ENCODE assay signal across 16 mouse cellular contexts in the genomic region with DNA sequence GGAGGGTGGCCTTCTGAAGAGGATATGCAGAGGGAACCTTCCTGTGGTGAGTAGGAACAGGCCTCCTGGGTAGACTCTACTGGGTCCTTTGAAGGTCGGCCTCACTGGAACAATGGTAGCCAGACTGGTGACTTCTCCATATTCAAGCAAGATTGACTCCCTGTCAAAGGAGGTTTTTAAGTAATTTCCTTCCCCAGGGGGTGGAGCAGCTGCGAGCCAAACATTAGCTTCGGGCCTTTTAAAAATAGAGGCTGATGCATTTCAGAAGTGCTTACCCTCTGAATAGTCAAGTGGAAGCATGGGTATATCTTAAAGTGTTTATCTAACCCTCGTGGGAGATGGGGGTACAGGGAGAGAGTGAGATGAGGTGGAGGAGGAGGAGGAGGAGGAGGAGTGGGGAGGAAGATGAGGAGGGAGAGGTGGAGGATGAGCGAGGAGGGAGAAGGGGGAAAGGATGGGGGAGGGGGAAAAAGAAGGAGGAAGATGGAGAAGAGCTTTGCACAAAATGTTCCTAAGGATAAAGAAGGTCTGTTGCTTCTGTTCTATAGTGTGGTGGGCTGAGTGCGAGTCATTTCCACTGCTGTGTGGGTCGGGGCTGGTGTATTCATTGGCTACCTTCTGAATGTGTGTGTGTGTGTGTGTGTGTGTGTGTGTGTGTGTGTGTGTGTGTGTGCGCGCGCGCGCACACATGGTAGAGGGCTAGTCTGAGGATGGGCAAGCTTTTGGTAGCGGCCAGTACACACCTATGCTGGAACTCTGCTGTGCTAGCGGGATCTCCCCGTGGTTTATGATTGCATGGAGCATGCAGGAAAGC. TPM values are rescaled to one million over a fixed set of nuclear protein-coding genes. Genes with fewer than 3 reads are reported as not detected.
DNase-seq lines count a peak whose midpoint lies in the region; ATAC-seq and TF ChIP-seq lines count a peak whose summit lies in the region.
"Had no signal": no experiment of that assay in that cellular context is flagged by ENCODE, and none has a peak within 500 bp of the region (broad histone marks: within the 10 kb centered on the region; RNA-seq: fewer than 3 reads in every experiment).

No protein-coding gene starts in this region.

- no peaks in the 10 kb centered on the region for H3K79me2 ChIP-seq in heart, adult 2 months (replicated peaks; ENCODE audit: control insufficient read depth, insufficient read depth, low read length)

- H3K36me3 ChIP-seq in heart, adult 2 months (ENCODE audit: control insufficient read depth, insufficient read depth, low read length) = no peaks in the 10 kb centered on the region; the same call in 1 of the 2 replicates
- H3K36me3 ChIP-seq in midbrain, embryonic 12.5 days = no peaks in the 10 kb centered on the region
- no peaks in the 10 kb centered on the region for H3K36me3 ChIP-seq in midbrain, postnatal 0 days (ENCODE audit: insufficient read depth, low read length)
- H3K36me3 ChIP-seq in midbrain, embryonic 16.5 days (ENCODE audit: control insufficient read depth, insufficient read depth, low read length) = no peaks in the 10 kb centered on the region
- no peaks in the 10 kb centered on the region; the same call in 1 of the 2 replicates for H3K36me3 ChIP-seq in kidney, embryonic 16.5 days (ENCODE audit: insufficient read depth, low read length)
- H3K36me3 ChIP-seq: embryonic facial prominence, embryonic 13.5 days; heart, embryonic 13.5 days; liver, embryonic 15.5 days had no signal

- no peak for DNase-seq in heart, adult 2 months
- DNase-seq in heart, postnatal 10 days = no peak
- DNase-seq in midbrain, postnatal 0 days (ENCODE audit: low spot score) = no peak
- DNase-seq in brain, adult 2 months (ENCODE audit: low read depth, low spot score) = peak; percentile 53
- no peak for DNase-seq in kidney, postnatal 10 days
- DNase-seq: cerebellum, postnatal 14 days; gastrocnemius, postnatal 25 days; thymus, postnatal 36 days had no signal

- H3K4me3 ChIP-seq in heart, adult 2 months = no peak overlapping the region
- no peak overlapping the region for H3K4me3 ChIP-seq in midbrain, embryonic 12.5 days
- H3K4me3 ChIP-seq in midbrain, postnatal 0 days (ENCODE audit: low read depth, low read length) = no peak overlapping the region
- no peak overlapping the region for H3K4me3 ChIP-seq in midbrain, embryonic 16.5 days (ENCODE audit: low read depth, low read length)
- H3K4me3 ChIP-seq in kidney, embryonic 16.5 days (ENCODE audit: low read length) = no peak overlapping the region
- H3K4me3 ChIP-seq: embryonic facial prominence, embryonic 13.5 days; heart, embryonic 13.5 days; liver, embryonic 15.5 days had no signal

- no peak overlapping the region for H3K9ac ChIP-seq in heart, adult 2 months (ENCODE audit: low read depth, low read length)
- H3K9ac ChIP-seq in midbrain, embryonic 12.5 days (replicated peaks) = no peak overlapping the region
- no peak overlapping the region for H3K9ac ChIP-seq in midbrain, postnatal 0 days (replicated peaks; ENCODE audit: low read length, poor library complexity, severe bottlenecking)
- H3K9ac ChIP-seq in midbrain, embryonic 16.5 days (ENCODE audit: low read depth, low read length) = no peak overlapping the region
- H3K9ac ChIP-seq in kidney, embryonic 16.5 days (replicated peaks; ENCODE audit: low read length) = no peak overlapping the region
- H3K9ac ChIP-seq: embryonic facial prominence, embryonic 13.5 days; heart, embryonic 13.5 days; liver, embryonic 15.5 days had no signal

- TF ChIP-seq POLR2A in heart, adult 2 months (IDR thresholded peaks at IDR 0.05; ENCODE audit: insufficient read depth, low read depth, low read length) = 0 out of 2 replicates have a peak, but pooled peaks have one; percentile 15

- TF ChIP-seq CTCF in heart, adult 2 months (IDR thresholded peaks at IDR 0.05) = no peak
- TF ChIP-seq CTCF in midbrain, postnatal 0 days (IDR thresholded peaks at IDR 0.05) = no peak

- intact Hi-C loops in heart, adult 2 months (cut with DNase I) = no loop called here
- intact Hi-C loops in heart, postnatal 10 days (cut with DNase I) = no loop called here

- peak; percentile 57 for ATAC-seq in midbrain, embryonic 12.5 days (ENCODE audit: low FRiP score, low read depth)
- ATAC-seq in midbrain, postnatal 0 days (ENCODE audit: low FRiP score) = no peak
- ATAC-seq in midbrain, embryonic 16.5 days = peak; percentile 27; the same call in 1 of the 2 replicates
- ATAC-seq in kidney, embryonic 16.5 days (ENCODE audit: low FRiP score, low TSS enrichment) = no peak
- ATAC-seq: inflammation-experienced regulatory T-cells, adult 6 months had no signal

- no peak overlapping the region for H3K4me2 ChIP-seq in midbrain, embryonic 12.5 days (replicated peaks)
- no peak overlapping the region for H3K4me2 ChIP-seq in midbrain, postnatal 0 days (ENCODE audit: low read depth, low read length, poor library complexity, severe bottlenecking)
- no peak overlapping the region for H3K4me2 ChIP-seq in midbrain, embryonic 16.5 days (ENCODE audit: low read length)
- H3K4me2 ChIP-seq in kidney, embryonic 16.5 days (replicated peaks; ENCODE audit: low read depth, low read length) = no peak overlapping the region
- H3K4me2 ChIP-seq: embryonic facial prominence, embryonic 13.5 days; heart, embryonic 13.5 days; liver, embryonic 15.5 days had no signal

- H3K27ac ChIP-seq in heart, adult 2 months = peak overlapping the region; percentile 56
- no peak overlapping the region for H3K27ac ChIP-seq in midbrain, embryonic 12.5 days (replicated peaks)
- no peak overlapping the region for H3K27ac ChIP-seq in midbrain, postnatal 0 days (ENCODE audit: low read depth, low read length)
- H3K27ac ChIP-seq in midbrain, embryonic 16.5 days (ENCODE audit: low read length) = no peak overlapping the region
- H3K27ac ChIP-seq in kidney, embryonic 16.5 days (ENCODE audit: low read length) = no peak overlapping the region
- H3K27ac ChIP-seq: embryonic facial prominence, embryonic 13.5 days; heart, embryonic 13.5 days; kidney, postnatal 0 days; liver, embryonic 15.5 days had no signal

- H3K27me3 ChIP-seq in heart, adult 2 months (ENCODE audit: control insufficient read depth, insufficient read depth, low read length) = no peaks in the 10 kb centered on the region
- H3K27me3 ChIP-seq in midbrain, embryonic 12.5 days = no peaks in the 10 kb centered on the region
- no peaks in the 10 kb centered on the region for H3K27me3 ChIP-seq in midbrain, postnatal 0 days (ENCODE audit: insufficient read depth, low read length)
- H3K27me3 ChIP-seq in midbrain, embryonic 16.5 days (ENCODE audit: control insufficient read depth, insufficient read depth, low read depth, low read length) = no peaks in the 10 kb centered on the region
- no peaks in the 10 kb centered on the region for H3K27me3 ChIP-seq in kidney, embryonic 16.5 days (ENCODE audit: insufficient read depth, low read length)
- H3K27me3 ChIP-seq: embryonic facial prominence, embryonic 13.5 days; heart, embryonic 13.5 days; liver, embryonic 15.5 days had no signal

- no peak for TF ChIP-seq EP300 in heart, adult 2 months (IDR thresholded peaks at IDR 0.05; ENCODE audit: insufficient read depth, low read depth, low read length)

- H3K4me1 ChIP-seq in heart, adult 2 months (ENCODE audit: control insufficient read depth, insufficient read depth, low read length) = peaks cover 7% of the 10 kb centered on the region
- H3K4me1 ChIP-seq in midbrain, embryonic 12.5 days = peaks cover 11% of the 10 kb centered on the region
- peaks cover 9% of the 10 kb centered on the region; the same call in 1 of the 2 replicates for H3K4me1 ChIP-seq in midbrain, postnatal 0 days (ENCODE audit: insufficient read depth, low read length)
- H3K4me1 ChIP-seq in midbrain, embryonic 16.5 days (ENCODE audit: control insufficient read depth, insufficient read depth, low read length) = peaks cover 11% of the 10 kb centered on the region
- H3K4me1 ChIP-seq in kidney, embryonic 16.5 days (ENCODE audit: insufficient read depth, low read length) = 0 out of 2 replicates have a peak, but pooled peaks cover 3% of the 10 kb centered on the region
- H3K4me1 ChIP-seq: liver, embryonic 15.5 days had no signal

- WGBS in heart, adult 2 months = 56% methylated on average over 15 of the region's 15 CpGs
- 16% methylated on average over 15 of the region's 15 CpGs for WGBS in midbrain, embryonic 12.5 days
- 20% methylated on average over 14 of the region's 15 CpGs for WGBS in midbrain, postnatal 0 days
- WGBS in midbrain, embryonic 16.5 days = 16% methylated on average over 15 of the region's 15 CpGs
- WGBS in kidney, embryonic 16.5 days = 50% methylated on average over 15 of the region's 15 CpGs

- no peaks in the 10 kb centered on the region for H3K9me3 ChIP-seq in midbrain, embryonic 12.5 days
- no peaks in the 10 kb centered on the region for H3K9me3 ChIP-seq in midbrain, postnatal 0 days (ENCODE audit: low read length)
- no peaks in the 10 kb centered on the region for H3K9me3 ChIP-seq in midbrain, embryonic 16.5 days (replicated peaks; ENCODE audit: control insufficient read depth, low read length, poor library complexity, severe bottlenecking)
- H3K9me3 ChIP-seq in kidney, embryonic 16.5 days (ENCODE audit: low read length) = no peaks in the 10 kb centered on the region
- H3K9me3 ChIP-seq: embryonic facial prominence, embryonic 13.5 days; heart, embryonic 13.5 days; liver, embryonic 15.5 days had no signal

RNA-seq across cellular contexts. Expression of a gene that starts 26.3 kb away (rescaled TPM):
- 10 to 100 TPM; 26.3 to 27.1 TPM for total RNA-seq in heart, adult 2 months (2021)
- 26.0 and 35.2 TPM in 2 replicates for polyA plus RNA-seq in heart, adult 2 months (2012; rRNA removed)
- total RNA-seq in heart, postnatal 10 days (2021) = 10 to 100 TPM; 25.4 to 25.9 TPM
- 36.1 and 36.7 TPM in 2 replicates for polyA plus RNA-seq in midbrain, embryonic 12.5 days (2016; fragmentation: Nextera tagmentation; extraction: Ambion mirVana)
- 68.7 and 68.9 TPM in 2 replicates for total RNA-seq in midbrain, postnatal 0 days (2014; rRNA removed)
- 27.6 and 28.3 TPM in 2 replicates for polyA plus RNA-seq in midbrain, postnatal 0 days (2015; fragmentation: Nextera tagmentation; extraction: Ambion mirVana)
- polyA plus RNA-seq in midbrain, embryonic 16.5 days (2015; fragmentation: Nextera tagmentation; extraction: Ambion mirVana) = 44.6 and 47.5 TPM in 2 replicates
- 25.3 and 26.5 TPM in 2 replicates for polyA plus RNA-seq in kidney, embryonic 16.5 days (2015; fragmentation: Nextera tagmentation; extraction: Ambion mirVana)

Comparison
In these comparisons a context has a peak if more than half of its experiments do, and no peak if none do; other contexts are left out.
1. ATAC-seq: peak in midbrain, embryonic 12.5 days (single experiment) and midbrain, embryonic 16.5 days (single experiment); none in midbrain, postnatal 0 days (single experiment) and kidney, embryonic 16.5 days (single experiment).